Mouse (Mus musculus) forebrain, embryonic 16.5 days (tissue): ENCODE measurements around the gene Padi2. TPM values are rescaled to one million over a fixed set of nuclear protein-coding genes. Genes with fewer than 3 reads are reported as not detected.

Experiments
- ATAC-seq: fragments of 200-750 bp; cut with Nextera tagmentation; 2 replicates; pipeline ENCODE4 v1.8.0; 2017; ENCODE audit warnings: mild to moderate bottlenecking, moderate library complexity
- H3K27ac ChIP-seq: fragments of 300-500 bp; sonication (generic); 2 replicates; pipeline ENCODE4 v1.5.1; 2014; ENCODE audit warnings: low read length, control low read depth
- H3K27me3 ChIP-seq: fragments of 300-500 bp; sonication (generic); replicated peaks from 2 replicates; pipeline ENCODE4 v1.6.1; 2014; ENCODE audit warnings: low read length; ENCODE audit not compliant: control insufficient read depth, insufficient read depth
- H3K36me3 ChIP-seq: fragments of 300-500 bp; sonication (generic); 2 replicates; pipeline ENCODE4 v1.6.1; 2014; ENCODE audit not compliant: control insufficient read depth, insufficient read depth
- H3K4me1 ChIP-seq: fragments of 300-500 bp; sonication (generic); replicated peaks from 2 replicates; pipeline ENCODE4 v1.6.1; 2014; ENCODE audit warnings: low read length; ENCODE audit not compliant: control insufficient read depth, insufficient read depth
- H3K4me2 ChIP-seq: fragments of 300-500 bp; sonication (generic); 2 replicates; pipeline ENCODE4 v1.6.1; 2014; ENCODE audit warnings: mild to moderate bottlenecking, low read length, control low read depth
- H3K4me3 ChIP-seq: fragments of 300-500 bp; sonication (generic); replicated peaks from 2 replicates; pipeline ENCODE4 v1.5.1; 2014; ENCODE audit warnings: mild to moderate bottlenecking, low read length, control low read depth
- H3K9ac ChIP-seq: fragments of 300-500 bp; sonication (generic); replicated peaks from 2 replicates; pipeline ENCODE4 v1.6.1; 2014; ENCODE audit warnings: low read depth, low read length, control low read depth
- H3K9me3 ChIP-seq: fragments of 300-500 bp; sonication (generic); 2 replicates; pipeline ENCODE4 v1.6.1; 2016; ENCODE audit warnings: low read length; ENCODE audit not compliant: control insufficient read depth
- WGBS: fragments of 180-500 bp; shearing (Covaris S2); extraction: QIAGEN DNeasy Blood & Tissue Kit; methylation state at CpG from one replicate; pipeline ENCODE4 v1.1.7; 2014; 5-methylcytosine and 5-hydroxymethylcytosine counted together
- polyA plus RNA-seq: library from polyadenylated mRNA; unstranded; fragments of >200 nt; fragmentation: Nextera tagmentation; extraction: Ambion mirVana; gene quantifications from 2 replicates; pipeline ENCODE4 v1.2.1, GENCODE M21; 2015

The Padi2 gene
- polyA plus RNA-seq, 1 experiment from 2014 or later = 1.0 TPM

GRCm38 (mm10) chr4:140879739-140880138 is 26.4 kb upstream of the Padi2 start:
- no peak overlapping the region for H3K9ac ChIP-seq
- no peaks in the 10 kb centered on the region for H3K4me1 ChIP-seq
- H3K27ac ChIP-seq = no peak overlapping the region
- whole genome bisulfite sequencing = 33% methylated on average over 4 of the region's 4 CpGs
- ATAC-seq = no peak
- H3K4me3 ChIP-seq = no peak overlapping the region
- H3K9me3 ChIP-seq = no peaks in the 10 kb centered on the region
- H3K36me3 ChIP-seq = no peaks in the 10 kb centered on the region
- no peak overlapping the region for H3K4me2 ChIP-seq
- no peaks in the 10 kb centered on the region for H3K27me3 ChIP-seq

GRCm38 (mm10) chr4:140880207-140880606 is 25.9 kb upstream of the Padi2 start:
- Histone ChIP-seq H3K4me2 (no peak overlapping the region), H3K36me3 (no peaks in the 10 kb centered on the region), H3K4me3 (no peak overlapping the region), H3K27ac (no peak overlapping the region), H3K9ac (no peak overlapping the region), H3K27me3 (no peaks in the 10 kb centered on the region), H3K4me1 (no peaks in the 10 kb centered on the region), H3K9me3 (no peaks in the 10 kb centered on the region)
- WGBS = 74% methylated on average over 3 of the region's 3 CpGs
- no peak for ATAC-seq

DNA sequence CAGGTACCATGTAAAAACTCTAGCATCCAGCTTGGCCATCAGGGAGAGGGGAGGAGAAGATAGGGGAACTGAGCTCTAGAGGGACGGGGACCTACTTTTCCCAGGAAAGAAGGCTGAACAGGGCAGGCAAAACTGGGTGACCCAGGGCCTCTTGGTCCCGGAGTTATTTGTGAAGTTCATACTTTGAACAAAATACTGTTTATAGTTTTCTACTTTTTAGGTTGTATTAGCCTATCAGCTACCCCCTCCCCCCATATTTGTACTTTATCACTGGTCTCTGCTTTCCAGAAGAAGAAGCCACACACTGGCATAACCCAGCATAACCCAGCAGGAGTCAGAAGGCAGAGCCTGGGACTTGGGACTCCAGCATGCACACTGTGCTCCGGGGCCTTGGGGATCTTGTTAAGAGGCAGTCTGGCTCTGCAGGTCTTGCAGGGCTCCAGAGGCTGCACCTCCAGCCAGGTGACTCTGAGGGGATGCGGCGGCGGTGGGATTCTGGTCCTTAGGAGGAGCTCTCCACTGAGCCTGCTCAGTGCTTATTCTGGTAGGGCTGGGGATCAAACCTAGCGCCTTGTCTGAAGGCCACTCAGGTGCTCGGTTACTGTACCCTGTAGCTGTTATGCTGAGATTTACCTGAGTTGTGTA is 25.0 kb upstream of the Padi2 start:
- ATAC-seq = no peak
- Histone ChIP-seq H3K27ac (no peak overlapping the region), H3K9me3 (no peaks in the 10 kb centered on the region), H3K4me2 (no peak overlapping the region), H3K27me3 (no peaks in the 10 kb centered on the region), H3K4me3 (no peak overlapping the region), H3K36me3 (no peaks in the 10 kb centered on the region), H3K4me1 (no peaks in the 10 kb centered on the region), H3K9ac (no peak overlapping the region)
- WGBS = 88% methylated on average over 8 of the region's 8 CpGs

- Histone ChIP-seq H3K4me1 (no peaks in the 10 kb centered on the region), H3K4me3 (no peak overlapping the region), H3K4me2 (no peak overlapping the region), H3K27me3 (no peaks in the 10 kb centered on the region), H3K9me3 (no peaks in the 10 kb centered on the region), H3K27ac (no peak overlapping the region), H3K36me3 (no peaks in the 10 kb centered on the region), H3K9ac (no peak overlapping the region)
- 88% methylated on average over 13 of the region's 13 CpGs for WGBS
- no peak for ATAC-seq
Measured at GRCm38 (mm10) chr4:140881771-140882170, 24.4 kb upstream of the Padi2 start.

- Histone ChIP-seq H3K9ac (no peak overlapping the region), H3K27ac (no peak overlapping the region), H3K4me3 (no peak overlapping the region), H3K27me3 (no peaks in the 10 kb centered on the region), H3K4me2 (no peak overlapping the region), H3K9me3 (no peaks in the 10 kb centered on the region), H3K36me3 (no peaks in the 10 kb centered on the region), H3K4me1 (no peaks in the 10 kb centered on the region)
- 63% methylated on average over 4 of the region's 4 CpGs for WGBS
- ATAC-seq = no peak
Measured at GRCm38 (mm10) chr4:140882365-140882764, 23.8 kb upstream of the Padi2 start.

DNA sequence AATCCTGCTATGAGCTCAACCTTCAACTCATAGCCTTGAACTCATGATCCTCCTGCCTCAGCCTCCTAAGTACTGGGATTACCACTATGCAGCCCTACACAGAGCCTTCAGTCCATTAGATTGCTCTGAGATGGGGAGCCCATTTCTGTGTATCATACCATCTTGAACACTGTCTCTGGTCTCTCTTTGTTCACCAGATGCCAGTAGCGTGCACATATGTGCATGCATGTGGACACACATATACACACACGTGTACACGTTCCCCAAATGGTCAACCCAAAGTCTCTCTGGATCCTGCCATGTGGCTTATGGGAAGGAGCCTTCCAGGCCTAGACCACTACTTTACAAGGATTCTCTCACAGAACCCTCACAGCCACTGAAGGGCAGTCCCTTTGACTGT is 23.2 kb upstream of the Padi2 start:
- Histone ChIP-seq H3K4me3 (no peak overlapping the region), H3K36me3 (no peaks in the 10 kb centered on the region), H3K27me3 (no peaks in the 10 kb centered on the region), H3K9ac (no peak overlapping the region), H3K27ac (no peak overlapping the region), H3K9me3 (no peaks in the 10 kb centered on the region), H3K4me1 (no peaks in the 10 kb centered on the region), H3K4me2 (no peak overlapping the region)
- 98% methylated on average over 3 of the region's 3 CpGs for WGBS
- ATAC-seq = no peak

DNA sequence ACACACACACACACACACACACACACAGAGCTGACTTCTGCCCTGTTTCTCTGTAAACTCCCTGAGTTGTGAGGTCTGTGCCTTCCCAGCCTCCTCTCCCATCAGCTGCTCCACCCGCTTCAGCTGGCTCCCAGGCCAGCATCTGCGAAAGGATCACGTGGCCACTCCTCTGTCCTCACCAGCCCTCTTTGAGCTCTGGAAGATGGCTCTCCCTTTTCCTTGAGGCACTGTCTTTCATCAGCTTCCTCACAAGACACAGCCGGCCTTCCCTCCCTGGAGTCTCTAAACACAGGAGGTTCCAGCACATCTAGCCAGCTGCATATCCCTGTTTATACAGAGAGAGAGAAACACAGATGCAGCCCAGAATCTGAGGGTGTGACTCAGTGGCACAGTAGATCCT is 22.3 kb upstream of the Padi2 start:
- WGBS = 56% methylated on average over 4 of the region's 4 CpGs
- no peak overlapping the region for H3K4me2 ChIP-seq
- H3K27me3 ChIP-seq = no peaks in the 10 kb centered on the region
- no peaks in the 10 kb centered on the region for H3K9me3 ChIP-seq
- no peak for ATAC-seq
- no peak overlapping the region for H3K27ac ChIP-seq
- H3K4me1 ChIP-seq = no peaks in the 10 kb centered on the region
- H3K36me3 ChIP-seq = no peaks in the 10 kb centered on the region
- no peak overlapping the region for H3K4me3 ChIP-seq
- H3K9ac ChIP-seq = no peak overlapping the region

GRCm38 (mm10) chr4:140891525-140892162 is 14.5 kb upstream of the Padi2 start:
- H3K27ac ChIP-seq = no peak overlapping the region
- H3K27me3 ChIP-seq = no peaks in the 10 kb centered on the region
- H3K4me1 ChIP-seq = no peaks in the 10 kb centered on the region
- H3K4me3 ChIP-seq = no peak overlapping the region
- 0 out of 2 replicates have a peak, but pooled peaks cover 2% of the 10 kb centered on the region for H3K9me3 ChIP-seq
- H3K4me2 ChIP-seq = no peak overlapping the region
- 93% methylated on average over 14 of the region's 14 CpGs for WGBS
- no peak overlapping the region for H3K9ac ChIP-seq
- H3K36me3 ChIP-seq = no peaks in the 10 kb centered on the region
- ATAC-seq = no peak

DNA sequence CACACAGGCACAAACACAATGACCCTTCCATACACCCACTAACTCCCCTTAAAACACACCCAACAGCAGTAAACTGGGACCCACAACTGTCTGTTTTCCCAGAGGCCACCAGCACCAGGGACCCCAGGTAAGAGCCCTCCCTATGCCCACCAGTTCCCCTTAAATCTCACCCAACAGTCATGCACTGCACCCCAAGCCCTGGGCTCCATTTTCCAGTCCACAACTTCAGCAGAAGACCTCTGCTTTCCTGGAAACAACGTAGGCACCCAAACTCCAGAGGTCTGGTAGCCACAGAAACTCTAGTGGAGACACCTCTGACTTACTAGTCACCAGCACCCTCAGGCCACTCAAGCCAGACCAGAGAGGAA is 14.0 kb upstream of the Padi2 start:
- Histone ChIP-seq H3K9me3 (0 out of 2 replicates have a peak, but pooled peaks cover 2% of the 10 kb centered on the region), H3K4me3 (no peak overlapping the region), H3K27me3 (no peaks in the 10 kb centered on the region), H3K4me2 (no peak overlapping the region), H3K9ac (no peak overlapping the region), H3K36me3 (no peaks in the 10 kb centered on the region), H3K4me1 (no peaks in the 10 kb centered on the region), H3K27ac (no peak overlapping the region)
- WGBS = 46% methylated on average over 1 of the region's 1 CpGs
- ATAC-seq = no peak
